Mouse (Mus musculus): ENCODE results near the gene Gm29133.

DNA sequence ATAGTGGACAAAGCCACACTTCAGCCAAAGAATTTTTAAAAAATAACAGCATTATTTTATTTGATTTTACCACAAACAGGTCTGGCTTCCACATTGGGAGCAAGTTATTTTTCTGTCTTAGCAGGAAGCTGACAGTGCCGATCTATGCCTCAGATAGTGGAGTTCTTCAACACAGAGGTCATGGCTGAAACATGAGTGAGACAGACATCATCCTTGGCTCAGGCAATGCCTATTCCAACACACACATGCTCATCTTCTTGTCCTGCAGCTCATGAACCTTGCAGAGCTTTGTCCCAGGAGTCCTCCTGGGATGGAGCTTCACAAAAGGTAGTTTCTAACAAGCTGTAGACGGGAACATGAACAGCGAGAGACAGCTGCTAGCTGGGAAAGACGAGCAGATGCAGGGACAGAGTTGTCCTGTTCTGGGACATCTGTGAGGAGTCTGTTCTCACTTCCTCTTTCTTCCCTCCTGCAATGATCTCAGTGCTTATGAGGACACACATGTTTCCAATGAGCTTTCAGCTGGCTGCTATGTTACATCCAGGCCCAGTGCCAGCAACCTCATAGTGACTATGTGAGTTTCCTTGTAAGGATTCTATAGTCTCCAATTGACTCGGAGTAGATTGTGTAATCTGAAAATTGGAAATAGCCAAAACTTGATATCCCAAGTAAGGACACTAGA lies 87.4 kb downstream of the Gm29133 start:
- TF ChIP-seq POLR2A (IDR thresholded peaks at IDR 0.05; ENCODE audit: control insufficient read depth, extremely low read depth, insufficient read depth, low read length, poor library complexity) (no peak), CTCF (IDR thresholded peaks at IDR 0.05; ENCODE audit: borderline replicate concordance, control insufficient read depth, extremely low read depth, insufficient read depth, low read length, poor library complexity) (no peak)

Data from thymus, adult 2 months (tissue).